Comparison of ENCODE assay signal across 19 mouse cellular contexts in genomic region chr9:4486428-4486827, GRCm38 (mm10).
A peak's percentile ranks its signal among the peaks of the same experiment; 100 is the strongest.
DNase-seq lines count a peak whose midpoint lies in the region; ATAC-seq lines count a peak whose summit lies in the region.
"Had no signal": no experiment of that assay in that cellular context is flagged by ENCODE, and none has a peak within 500 bp of the region (broad histone marks: within the 10 kb centered on the region; RNA-seq: fewer than 3 reads in every experiment).

No protein-coding gene starts in this region.

- H3K27me3 ChIP-seq in heart, embryonic 10.5 days (ENCODE audit: insufficient read depth, poor library complexity, severe bottlenecking): no peaks in the 10 kb centered on the region
- no peaks in the 10 kb centered on the region for H3K27me3 ChIP-seq in midbrain, embryonic 12.5 days
- H3K27me3 ChIP-seq in midbrain, embryonic 16.5 days (ENCODE audit: control insufficient read depth, insufficient read depth, low read depth, low read length): no peaks in the 10 kb centered on the region
- H3K27me3 ChIP-seq: CH12.LX, Patski had no signal

- H3K9ac ChIP-seq in midbrain, embryonic 12.5 days (replicated peaks): no peak overlapping the region
- no peak overlapping the region for H3K9ac ChIP-seq in midbrain, embryonic 16.5 days (ENCODE audit: low read depth, low read length)

- no peaks in the 10 kb centered on the region for H3K4me1 ChIP-seq in heart, embryonic 10.5 days
- no peaks in the 10 kb centered on the region for H3K4me1 ChIP-seq in midbrain, embryonic 12.5 days
- H3K4me1 ChIP-seq in midbrain, embryonic 16.5 days (ENCODE audit: control insufficient read depth, insufficient read depth, low read length): no peaks in the 10 kb centered on the region

- no peak overlapping the region for H3K4me3 ChIP-seq in heart, embryonic 10.5 days
- no peak overlapping the region for H3K4me3 ChIP-seq in midbrain, embryonic 12.5 days
- no peak overlapping the region for H3K4me3 ChIP-seq in midbrain, embryonic 16.5 days (ENCODE audit: low read depth, low read length)

- H3K9me3 ChIP-seq in heart, embryonic 10.5 days: 0 out of 2 replicates have a peak, but pooled peaks cover 5% of the 10 kb centered on the region
- no peaks in the 10 kb centered on the region for H3K9me3 ChIP-seq in midbrain, embryonic 12.5 days
- peaks cover 2% of the 10 kb centered on the region; the same call in 1 of the 2 replicates for H3K9me3 ChIP-seq in midbrain, embryonic 16.5 days (replicated peaks; ENCODE audit: control insufficient read depth, low read length, poor library complexity, severe bottlenecking)
- H3K9me3 ChIP-seq: G1E had no signal

- DNase-seq in heart, embryonic 10.5 days (ENCODE audit: low spot score): peak; percentile 66
- no peak for DNase-seq in heart, postnatal 10 days
- DNase-seq: adrenal gland, adult 2 months; adrenal gland, adult 8-10 months; adrenal gland, postnatal 10 days; adrenal gland, postnatal 14 days; adrenal gland, postnatal 25 days; adrenal gland, postnatal 36 days; B cell, adult 2 months; cerebellum, adult 11 months; cerebellum, adult 11-12 months; cerebellum, adult 18-20 months had no signal

- no peak overlapping the region for H3K4me2 ChIP-seq in midbrain, embryonic 12.5 days (replicated peaks)
- H3K4me2 ChIP-seq in midbrain, embryonic 16.5 days (ENCODE audit: low read length): no peak overlapping the region

- intact Hi-C loops in heart, postnatal 10 days (cut with DNase I): no loop called here

- peak; percentile 52; the same call in 1 of the 2 replicates for ATAC-seq in midbrain, embryonic 12.5 days (ENCODE audit: low FRiP score, low read depth)
- no peak for ATAC-seq in midbrain, embryonic 16.5 days
- ATAC-seq: activated CD4-positive, CD25-positive, alpha-beta regulatory T cell, adult 4 months; CD4-positive, CD25-positive, alpha-beta regulatory T cell, adult 4 months; Patski had no signal

- no peak overlapping the region for H3K27ac ChIP-seq in heart, embryonic 10.5 days
- H3K27ac ChIP-seq in midbrain, embryonic 12.5 days (replicated peaks): no peak overlapping the region
- no peak overlapping the region for H3K27ac ChIP-seq in midbrain, embryonic 16.5 days (ENCODE audit: low read length)

- WGBS in heart, embryonic 10.5 days: 70% methylated on average over 2 of the region's 2 CpGs
- 95% methylated on average over 2 of the region's 2 CpGs for WGBS in midbrain, embryonic 12.5 days
- WGBS in midbrain, embryonic 16.5 days: 86% methylated on average over 2 of the region's 2 CpGs

- H3K36me3 ChIP-seq in heart, embryonic 10.5 days: no peaks in the 10 kb centered on the region
- H3K36me3 ChIP-seq in midbrain, embryonic 12.5 days: no peaks in the 10 kb centered on the region
- H3K36me3 ChIP-seq in midbrain, embryonic 16.5 days (ENCODE audit: control insufficient read depth, insufficient read depth, low read length): no peaks in the 10 kb centered on the region
- H3K36me3 ChIP-seq: G1E had no signal
